Mouse (Mus musculus): ENCODE measurements at regions not wholly inside any gene's neighbourhood (a gene's known extent, or its start where the extent isn't known, plus 50 kb on each side); places are given as distances from the start of the nearest gene placed in this dataset.

GRCm38 (mm10) chr5:43130901-43131557 is 101.9 kb upstream of the Cpeb2 start:
- 94% methylated on average over 5 of the region's 5 CpGs for WGBS
- Histone ChIP-seq H3K4me1 (ENCODE audit: control insufficient read depth, insufficient read depth, low read length) (peaks cover 3% of the 10 kb centered on the region; the same call in 1 of the 2 replicates), H3K27ac (ENCODE audit: low read length) (no peak overlapping the region), H3K4me2 (ENCODE audit: low read length) (no peak overlapping the region), H3K9me3 (replicated peaks; ENCODE audit: control insufficient read depth, low read length, poor library complexity, severe bottlenecking) (no peaks in the 10 kb centered on the region), H3K9ac (ENCODE audit: low read depth, low read length) (no peak overlapping the region), H3K36me3 (ENCODE audit: control insufficient read depth, insufficient read depth, low read length) (no peaks in the 10 kb centered on the region), H3K4me3 (ENCODE audit: low read depth, low read length) (no peak overlapping the region), H3K27me3 (ENCODE audit: control insufficient read depth, insufficient read depth, low read depth, low read length) (no peaks in the 10 kb centered on the region)
- ATAC-seq: no peak

- 78% methylated on average over 3 of the region's 3 CpGs for WGBS
- no peaks in the 10 kb centered on the region for H3K9me3 ChIP-seq (replicated peaks; ENCODE audit: control insufficient read depth, low read length, poor library complexity, severe bottlenecking)
- H3K36me3 ChIP-seq (ENCODE audit: control insufficient read depth, insufficient read depth, low read length): no peaks in the 10 kb centered on the region
- peaks cover 3% of the 10 kb centered on the region; the same call in 1 of the 2 replicates for H3K4me1 ChIP-seq (ENCODE audit: control insufficient read depth, insufficient read depth, low read length)
- peak; percentile 14; the same call in 1 of the 2 replicates for ATAC-seq
- no peaks in the 10 kb centered on the region for H3K27me3 ChIP-seq (ENCODE audit: control insufficient read depth, insufficient read depth, low read depth, low read length)
- no peak overlapping the region for H3K4me2 ChIP-seq (ENCODE audit: low read length)
- no peak overlapping the region for H3K9ac ChIP-seq (ENCODE audit: low read depth, low read length)
- H3K4me3 ChIP-seq (ENCODE audit: low read depth, low read length): no peak overlapping the region
- no peak overlapping the region for H3K27ac ChIP-seq (ENCODE audit: low read length)
Observed at GRCm38 (mm10) chr5:43133672-43134071, 99.3 kb upstream of the Cpeb2 start.

DNA sequence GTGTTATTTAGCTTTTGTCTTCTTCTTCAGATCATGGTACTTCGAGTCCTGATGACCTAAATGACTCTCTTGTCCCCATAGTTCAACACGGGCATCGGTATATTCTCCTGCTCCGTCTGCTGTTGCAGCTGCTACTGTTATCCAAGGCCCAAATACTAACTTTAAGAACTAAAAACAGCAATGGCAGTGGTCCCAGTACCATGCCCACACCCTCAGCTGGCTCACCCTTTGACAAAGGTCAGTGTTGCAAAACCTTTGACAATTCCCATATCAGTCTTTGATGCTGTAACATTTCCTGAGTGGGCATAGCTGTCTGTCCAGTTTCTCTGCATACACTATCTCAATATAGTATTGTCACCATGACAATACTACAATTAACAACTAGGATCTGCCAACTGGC is 96.8 kb upstream of the Cpeb2 start:
- H3K9me3 ChIP-seq (replicated peaks; ENCODE audit: control insufficient read depth, low read length, poor library complexity, severe bottlenecking): no peaks in the 10 kb centered on the region
- no peak overlapping the region for H3K4me3 ChIP-seq (ENCODE audit: low read depth, low read length)
- no peak overlapping the region for H3K9ac ChIP-seq (ENCODE audit: low read depth, low read length)
- no peaks in the 10 kb centered on the region for H3K27me3 ChIP-seq (ENCODE audit: control insufficient read depth, insufficient read depth, low read depth, low read length)
- no peak for ATAC-seq
- no peak overlapping the region for H3K27ac ChIP-seq (ENCODE audit: low read length)
- no peaks in the 10 kb centered on the region for H3K36me3 ChIP-seq (ENCODE audit: control insufficient read depth, insufficient read depth, low read length)
- 89% methylated on average over 4 of the region's 4 CpGs for WGBS
- H3K4me2 ChIP-seq (ENCODE audit: low read length): no peak overlapping the region
- H3K4me1 ChIP-seq (ENCODE audit: control insufficient read depth, insufficient read depth, low read length): no peaks in the 10 kb centered on the region

- Histone ChIP-seq H3K9ac (ENCODE audit: low read depth, low read length) (no peak overlapping the region), H3K9me3 (replicated peaks; ENCODE audit: control insufficient read depth, low read length, poor library complexity, severe bottlenecking) (no peaks in the 10 kb centered on the region), H3K27ac (ENCODE audit: low read length) (no peak overlapping the region), H3K4me1 (ENCODE audit: control insufficient read depth, insufficient read depth, low read length) (no peaks in the 10 kb centered on the region), H3K4me3 (ENCODE audit: low read depth, low read length) (no peak overlapping the region), H3K27me3 (ENCODE audit: control insufficient read depth, insufficient read depth, low read depth, low read length) (no peaks in the 10 kb centered on the region), H3K4me2 (ENCODE audit: low read length) (no peak overlapping the region), H3K36me3 (ENCODE audit: control insufficient read depth, insufficient read depth, low read length) (no peaks in the 10 kb centered on the region)
- no peak for ATAC-seq
- WGBS: 88% methylated on average over 5 of the region's 5 CpGs
Observed at GRCm38 (mm10) chr5:43137777-43138176, 95.2 kb upstream of the Cpeb2 start.

DNA sequence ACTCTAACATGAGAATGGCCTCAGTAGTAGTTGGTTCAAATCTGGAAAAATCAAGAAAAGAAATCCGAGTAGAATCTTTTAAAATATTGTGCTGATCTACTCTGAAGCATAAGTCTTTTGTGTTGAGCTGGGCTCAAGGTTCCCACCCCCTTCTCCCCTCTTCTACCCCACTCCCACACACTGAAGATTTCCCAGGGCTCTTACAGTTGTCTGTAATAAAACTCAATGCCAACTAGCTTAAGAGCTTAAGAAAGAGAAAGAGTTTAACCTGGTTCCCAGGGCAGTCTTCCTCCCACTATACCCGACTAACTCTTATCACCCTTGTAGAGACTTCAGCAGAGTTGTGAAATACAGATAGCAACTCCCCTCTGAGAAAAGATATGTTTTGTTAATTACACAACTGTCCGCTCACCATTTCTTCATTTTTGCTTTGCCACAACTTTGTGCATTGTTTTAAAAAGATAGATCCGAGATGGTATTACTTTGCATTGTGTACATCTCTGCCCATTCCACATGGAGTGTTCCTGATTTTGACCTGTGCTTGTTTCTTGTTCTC is 94.0 kb upstream of the Cpeb2 start:
- Histone ChIP-seq H3K27me3 (ENCODE audit: control insufficient read depth, insufficient read depth, low read depth, low read length) (no peaks in the 10 kb centered on the region), H3K27ac (ENCODE audit: low read length) (no peak overlapping the region), H3K4me1 (ENCODE audit: control insufficient read depth, insufficient read depth, low read length) (no peaks in the 10 kb centered on the region), H3K9ac (ENCODE audit: low read depth, low read length) (no peak overlapping the region), H3K36me3 (ENCODE audit: control insufficient read depth, insufficient read depth, low read length) (no peaks in the 10 kb centered on the region), H3K9me3 (replicated peaks; ENCODE audit: control insufficient read depth, low read length, poor library complexity, severe bottlenecking) (no peaks in the 10 kb centered on the region), H3K4me3 (ENCODE audit: low read depth, low read length) (no peak overlapping the region), H3K4me2 (ENCODE audit: low read length) (no peak overlapping the region)
- WGBS: 94% methylated on average over 4 of the region's 4 CpGs
- no peak for ATAC-seq

DNA sequence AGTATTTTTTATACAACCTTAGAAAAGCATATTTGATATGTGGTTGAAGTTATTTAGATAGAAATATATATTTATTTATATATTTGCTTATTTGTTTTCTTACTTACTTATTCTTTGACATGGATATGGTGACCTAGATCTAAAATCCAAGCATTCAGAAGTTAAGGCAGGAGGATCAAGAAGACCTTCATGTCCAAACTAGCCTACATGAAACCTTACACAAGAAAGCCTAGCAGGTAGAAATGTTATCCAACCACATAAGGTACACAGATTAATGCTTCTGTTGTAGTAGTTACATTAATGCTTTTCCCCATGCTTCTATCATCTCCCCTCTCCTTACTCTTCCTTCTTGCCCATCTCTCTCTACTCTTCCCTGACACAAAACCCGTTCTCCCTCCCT is 93.2 kb upstream of the Cpeb2 start:
- H3K9ac ChIP-seq (ENCODE audit: low read depth, low read length): no peak overlapping the region
- ATAC-seq: no peak
- no peaks in the 10 kb centered on the region for H3K27me3 ChIP-seq (ENCODE audit: control insufficient read depth, insufficient read depth, low read depth, low read length)
- H3K4me1 ChIP-seq (ENCODE audit: control insufficient read depth, insufficient read depth, low read length): no peaks in the 10 kb centered on the region
- no peaks in the 10 kb centered on the region for H3K9me3 ChIP-seq (replicated peaks; ENCODE audit: control insufficient read depth, low read length, poor library complexity, severe bottlenecking)
- no peak overlapping the region for H3K4me3 ChIP-seq (ENCODE audit: low read depth, low read length)
- H3K4me2 ChIP-seq (ENCODE audit: low read length): no peak overlapping the region
- 85% methylated on average over 1 of the region's 1 CpGs for WGBS
- no peaks in the 10 kb centered on the region for H3K36me3 ChIP-seq (ENCODE audit: control insufficient read depth, insufficient read depth, low read length)
- no peak overlapping the region for H3K27ac ChIP-seq (ENCODE audit: low read length)

DNA sequence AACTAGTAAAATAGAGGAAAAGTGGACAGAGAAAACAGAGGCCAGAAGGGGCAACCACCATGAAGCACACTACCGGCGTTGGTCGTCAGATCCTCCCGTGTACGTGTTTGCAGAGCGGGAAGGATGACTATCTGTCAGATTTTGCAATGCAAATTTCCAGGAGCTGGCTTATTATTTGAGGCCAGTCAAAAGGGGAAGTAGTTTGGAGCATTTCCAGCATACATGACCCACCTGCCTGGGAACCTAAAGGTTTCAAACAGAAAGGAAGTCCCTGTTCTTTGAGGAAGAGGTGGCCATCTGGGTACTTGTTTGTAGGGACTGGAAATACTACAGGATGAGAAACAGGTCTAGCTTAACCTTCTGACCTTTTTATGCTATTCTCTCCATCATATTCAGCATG is 87.0 kb upstream of the Cpeb2 start:
- no peak for ATAC-seq
- whole genome bisulfite sequencing: 75% methylated on average over 6 of the region's 6 CpGs
- no peaks in the 10 kb centered on the region for H3K36me3 ChIP-seq (ENCODE audit: control insufficient read depth, insufficient read depth, low read length)

DNA sequence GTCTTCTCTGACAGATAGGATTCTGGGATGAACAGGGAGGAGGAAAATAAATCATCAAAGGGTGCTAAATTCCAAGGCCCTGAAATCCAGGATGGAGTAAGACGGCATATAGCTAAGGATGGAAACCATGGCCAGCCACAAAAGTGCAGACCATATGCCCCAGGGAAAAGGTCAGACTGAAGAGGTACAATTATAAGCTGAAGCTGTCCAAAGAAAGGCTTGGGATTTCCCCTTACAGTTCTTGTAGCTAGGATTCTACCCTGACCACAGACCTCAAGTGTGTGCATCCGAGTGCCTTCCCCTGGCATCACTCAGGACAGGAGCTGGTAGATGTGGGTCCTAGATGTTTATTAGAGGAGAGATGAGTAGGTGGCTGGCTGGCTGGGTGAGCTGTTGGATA is 86.0 kb upstream of the Cpeb2 start:
- WGBS: 95% methylated on average over 2 of the region's 2 CpGs
- Histone ChIP-seq H3K4me2 (ENCODE audit: low read length) (no peak overlapping the region), H3K36me3 (ENCODE audit: control insufficient read depth, insufficient read depth, low read length) (no peaks in the 10 kb centered on the region), H3K9ac (ENCODE audit: low read depth, low read length) (no peak overlapping the region), H3K27me3 (ENCODE audit: control insufficient read depth, insufficient read depth, low read depth, low read length) (no peaks in the 10 kb centered on the region), H3K27ac (ENCODE audit: low read length) (no peak overlapping the region), H3K9me3 (replicated peaks; ENCODE audit: control insufficient read depth, low read length, poor library complexity, severe bottlenecking) (no peaks in the 10 kb centered on the region), H3K4me1 (ENCODE audit: control insufficient read depth, insufficient read depth, low read length) (peaks cover 2% of the 10 kb centered on the region; the same call in 1 of the 2 replicates), H3K4me3 (ENCODE audit: low read depth, low read length) (no peak overlapping the region)
- ATAC-seq: no peak

More for the DNA sequence above, 87.0 kb upstream of the Cpeb2 start:
- Histone ChIP-seq H3K9ac (ENCODE audit: low read depth, low read length) (no peak overlapping the region), H3K4me2 (ENCODE audit: low read length) (no peak overlapping the region), H3K4me3 (ENCODE audit: low read depth, low read length) (no peak overlapping the region), H3K4me1 (ENCODE audit: control insufficient read depth, insufficient read depth, low read length) (no peaks in the 10 kb centered on the region), H3K27me3 (ENCODE audit: control insufficient read depth, insufficient read depth, low read depth, low read length) (no peaks in the 10 kb centered on the region), H3K9me3 (replicated peaks; ENCODE audit: control insufficient read depth, low read length, poor library complexity, severe bottlenecking) (no peaks in the 10 kb centered on the region), H3K27ac (ENCODE audit: low read length) (no peak overlapping the region)

- Histone ChIP-seq H3K9ac (ENCODE audit: low read depth, low read length) (no peak overlapping the region), H3K27me3 (ENCODE audit: control insufficient read depth, insufficient read depth, low read depth, low read length) (no peaks in the 10 kb centered on the region), H3K4me2 (ENCODE audit: low read length) (no peak overlapping the region), H3K36me3 (ENCODE audit: control insufficient read depth, insufficient read depth, low read length) (no peaks in the 10 kb centered on the region), H3K9me3 (replicated peaks; ENCODE audit: control insufficient read depth, low read length, poor library complexity, severe bottlenecking) (no peaks in the 10 kb centered on the region), H3K27ac (ENCODE audit: low read length) (no peak overlapping the region), H3K4me1 (ENCODE audit: control insufficient read depth, insufficient read depth, low read length) (peaks cover 2% of the 10 kb centered on the region; the same call in 1 of the 2 replicates), H3K4me3 (ENCODE audit: low read depth, low read length) (no peak overlapping the region)
- WGBS: 84% methylated on average over 9 of the region's 9 CpGs
- ATAC-seq: no peak
Observed at GRCm38 (mm10) chr5:43148486-43148885, 84.5 kb upstream of the Cpeb2 start.
